Mouse (Mus musculus) liver, embryonic 16.5 days (tissue): ENCODE measurements around the gene Lct. TPM values are rescaled to one million over a fixed set of nuclear protein-coding genes. Genes with fewer than 3 reads are reported as not detected.
"Not testable (repeated sequence)": the region's sequence is repeated elsewhere in the genome, so short reads cannot be mapped to it uniquely, and the experiment has no call there.

Source experiments
- ATAC-seq: fragments of 200-750 bp; cut with Nextera tagmentation; 2 replicates; pipeline ENCODE4 v1.8.0; 2017; ENCODE audit warnings: low read depth, mild to moderate bottlenecking, moderate number of reproducible peaks, moderate library complexity
- H3K27ac ChIP-seq: fragments of 300-500 bp; sonication (generic); 2 replicates; pipeline ENCODE4 v1.5.1; 2014; ENCODE audit warnings: mild to moderate bottlenecking, low read length
- H3K27me3 ChIP-seq: fragments of 300-500 bp; sonication (generic); 2 replicates; pipeline ENCODE4 v1.6.1; 2014; ENCODE audit warnings: low read depth, low read length, mixed read lengths; ENCODE audit not compliant: control insufficient read depth, insufficient read depth
- H3K36me3 ChIP-seq: fragments of 300-500 bp; sonication (generic); 2 replicates; pipeline ENCODE4 v1.6.1; 2014; ENCODE audit warnings: mild to moderate bottlenecking; ENCODE audit not compliant: control insufficient read depth, insufficient read depth
- H3K4me1 ChIP-seq: fragments of 300-500 bp; sonication (generic); 2 replicates; pipeline ENCODE4 v1.6.1; 2014; ENCODE audit warnings: low read depth, low read length, mixed read lengths; ENCODE audit not compliant: control insufficient read depth
- H3K4me2 ChIP-seq: fragments of 300-500 bp; sonication (generic); 2 replicates; pipeline ENCODE4 v1.6.1; 2014; ENCODE audit warnings: low read depth, low read length, mixed read lengths
- H3K4me3 ChIP-seq: fragments of 300-500 bp; sonication (generic); 2 replicates; pipeline ENCODE4 v1.5.1; 2014; ENCODE audit warnings: low read depth, mild to moderate bottlenecking, low read length
- H3K9ac ChIP-seq: fragments of 300-500 bp; sonication (generic); 2 replicates; pipeline ENCODE4 v1.6.1; 2014; ENCODE audit warnings: low read depth, low read length
- H3K9me3 ChIP-seq: fragments of 300-500 bp; sonication (generic); replicated peaks from 2 replicates; pipeline ENCODE4 v1.6.1; 2016; ENCODE audit warnings: low read length; ENCODE audit not compliant: control insufficient read depth
- WGBS: fragments of 180-500 bp; shearing (Covaris S2); extraction: QIAGEN DNeasy Blood & Tissue Kit; methylation state at CpG from one replicate; pipeline ENCODE4 v1.1.7; 2014; ENCODE audit not compliant: insufficient replicate concordance; 5-methylcytosine and 5-hydroxymethylcytosine counted together
- polyA plus RNA-seq: library from polyadenylated mRNA; unstranded; fragments of >200 nt; fragmentation: Nextera tagmentation; extraction: Ambion mirVana; gene quantifications from 2 replicates; pipeline ENCODE4 v1.2.1, GENCODE M21; 2015

Gene Lct
- polyA plus RNA-seq, 1 experiment from 2014 or later: 0.71 TPM

DNA sequence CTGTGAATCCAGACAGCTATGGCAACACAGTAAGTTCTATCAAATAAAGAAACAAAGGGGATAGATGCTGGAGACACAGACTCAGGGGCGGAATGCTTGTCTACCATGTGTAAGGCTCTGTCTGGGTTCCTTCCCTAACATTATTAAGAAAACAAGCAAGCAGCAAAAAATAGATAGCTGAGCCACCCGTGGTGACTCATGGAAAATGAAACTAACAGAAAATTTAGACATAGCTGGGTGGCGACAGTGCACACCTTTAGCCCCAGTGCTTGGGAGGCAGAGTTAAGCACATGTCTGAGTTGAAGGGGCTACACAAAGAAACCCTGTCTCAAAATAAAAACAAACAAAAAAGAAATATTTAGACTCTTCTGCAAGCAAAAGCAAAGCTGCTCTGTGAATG lies 29.3 kb upstream of the Lct start:
- Histone ChIP-seq H3K9ac (peak overlapping the region; percentile 90), H3K27me3 (no peaks in the 10 kb centered on the region), H3K27ac (peak overlapping the region; percentile 55), H3K4me2 (peak overlapping the region; percentile 75), H3K9me3 (no peaks in the 10 kb centered on the region), H3K4me1 (peaks cover 31% of the 10 kb centered on the region), H3K4me3 (peak overlapping the region; percentile 99), H3K36me3 (peaks cover 36% of the 10 kb centered on the region)
- 21% methylated on average over 3 of the region's 3 CpGs for WGBS
- no peak for ATAC-seq

DNA sequence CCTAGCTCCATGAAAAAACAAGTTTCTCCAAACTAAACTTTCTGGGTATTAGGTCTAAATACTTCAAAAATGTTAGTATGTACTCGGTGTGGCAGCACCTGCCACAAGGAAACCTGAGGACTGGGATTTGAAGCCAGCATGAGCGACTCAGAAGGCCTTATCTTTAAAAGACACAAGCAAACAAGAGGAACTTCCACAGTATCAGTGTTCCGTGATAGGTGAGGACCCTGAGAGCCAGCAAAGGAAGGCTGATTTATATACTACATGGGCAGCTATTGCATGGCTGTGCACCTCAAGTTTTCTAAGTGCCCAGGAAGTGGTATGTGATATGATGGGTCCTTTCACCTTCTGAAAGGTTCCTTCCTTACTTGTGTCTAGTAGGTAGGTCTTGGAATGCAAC lies 25.0 kb upstream of the Lct start:
- WGBS: 31% methylated on average over 3 of the region's 3 CpGs
- H3K4me1 ChIP-seq: peaks cover 17% of the 10 kb centered on the region
- H3K36me3 ChIP-seq: peaks cover 67% of the 10 kb centered on the region
- no peak overlapping the region for H3K9ac ChIP-seq
- no peak overlapping the region for H3K27ac ChIP-seq
- no peak overlapping the region for H3K4me3 ChIP-seq
- H3K9me3 ChIP-seq: no peaks in the 10 kb centered on the region
- H3K4me2 ChIP-seq: no peak overlapping the region
- ATAC-seq: no peak
- H3K27me3 ChIP-seq: no peaks in the 10 kb centered on the region

DNA sequence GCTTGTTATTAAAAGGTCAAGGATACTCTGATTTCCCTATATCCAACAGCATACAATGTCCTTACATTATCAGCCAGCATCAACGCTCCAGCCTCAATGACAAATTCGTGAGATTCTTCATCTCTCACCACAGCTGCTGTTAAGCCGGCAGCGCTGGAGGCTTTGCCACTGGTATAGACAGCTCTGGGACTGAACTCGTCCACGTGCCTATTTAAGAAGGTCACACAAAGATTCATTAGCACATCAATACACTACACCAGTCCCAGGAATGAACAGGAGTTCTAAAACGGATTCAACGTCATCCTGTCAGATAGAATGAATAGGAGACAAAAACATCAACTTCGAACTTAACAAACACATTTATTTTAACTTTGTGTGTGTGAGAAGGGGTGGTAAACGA lies 16.1 kb upstream of the Lct start:
- Histone ChIP-seq H3K9ac (no peak overlapping the region), H3K4me3 (no peak overlapping the region), H3K36me3 (peaks cover 90% of the 10 kb centered on the region), H3K4me1 (no peaks in the 10 kb centered on the region), H3K4me2 (no peak overlapping the region), H3K27ac (no peak overlapping the region), H3K27me3 (no peaks in the 10 kb centered on the region), H3K9me3 (no peaks in the 10 kb centered on the region)
- 84% methylated on average over 10 of the region's 10 CpGs for WGBS
- no peak for ATAC-seq

DNA sequence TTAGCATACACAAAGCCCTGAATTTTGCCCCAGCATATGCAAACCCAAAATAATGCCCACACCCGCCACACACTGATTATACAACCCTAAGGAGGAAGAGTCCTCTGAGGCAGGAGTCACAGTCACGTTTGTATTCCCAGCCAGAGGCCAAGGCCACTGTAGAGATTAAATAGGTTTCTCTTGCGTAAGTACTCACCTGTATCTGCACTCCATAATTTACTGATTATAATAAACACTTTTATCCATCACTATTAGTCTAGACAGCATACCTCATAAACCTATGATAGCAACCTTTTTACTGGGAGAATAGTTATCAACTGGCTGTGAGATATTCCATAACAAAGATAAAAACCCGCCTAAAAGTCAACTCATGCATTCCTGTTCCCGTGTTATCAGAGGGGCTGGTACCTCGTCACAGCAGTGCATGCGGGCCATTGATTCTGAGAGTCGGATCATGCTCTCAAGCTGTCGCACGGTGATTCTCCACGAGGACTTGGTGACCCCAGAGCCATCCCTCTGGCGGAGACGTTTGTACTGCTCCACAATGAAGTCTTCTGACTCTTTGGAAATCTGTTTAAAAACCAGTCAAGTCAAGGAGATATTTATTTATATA lies 9.7 kb upstream of the Lct start:
- H3K4me2 ChIP-seq: no peak overlapping the region
- H3K36me3 ChIP-seq: peaks cover 82% of the 10 kb centered on the region
- H3K4me3 ChIP-seq: no peak overlapping the region
- no peak overlapping the region for H3K9ac ChIP-seq
- H3K27me3 ChIP-seq: no peaks in the 10 kb centered on the region
- 76% methylated on average over 13 of the region's 13 CpGs for WGBS
- H3K27ac ChIP-seq: no peak overlapping the region
- no peak for ATAC-seq
- H3K4me1 ChIP-seq: no peaks in the 10 kb centered on the region
- H3K9me3 ChIP-seq: no peaks in the 10 kb centered on the region

DNA sequence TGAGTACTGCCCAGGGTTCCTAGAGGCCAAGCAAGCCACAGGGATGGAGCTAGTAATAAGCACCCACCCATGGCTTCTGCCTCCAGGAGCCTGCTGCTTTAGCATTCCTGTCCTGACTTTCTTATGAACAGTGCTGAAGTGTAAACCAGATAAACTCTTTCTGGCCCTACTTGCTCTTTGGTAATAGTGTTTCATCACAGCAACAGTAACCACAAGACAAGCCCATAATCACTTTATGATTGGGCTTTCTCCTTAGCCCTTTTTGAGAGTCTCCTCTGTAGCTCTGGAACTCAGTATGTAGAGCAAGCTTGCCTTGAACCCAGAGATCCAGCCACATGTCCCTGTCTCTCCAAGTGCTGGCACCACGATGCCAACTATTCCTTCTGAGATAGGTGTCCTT lies 2.2 kb upstream of the Lct start:
- H3K27ac ChIP-seq: no peak overlapping the region
- ATAC-seq: no peak

DNA sequence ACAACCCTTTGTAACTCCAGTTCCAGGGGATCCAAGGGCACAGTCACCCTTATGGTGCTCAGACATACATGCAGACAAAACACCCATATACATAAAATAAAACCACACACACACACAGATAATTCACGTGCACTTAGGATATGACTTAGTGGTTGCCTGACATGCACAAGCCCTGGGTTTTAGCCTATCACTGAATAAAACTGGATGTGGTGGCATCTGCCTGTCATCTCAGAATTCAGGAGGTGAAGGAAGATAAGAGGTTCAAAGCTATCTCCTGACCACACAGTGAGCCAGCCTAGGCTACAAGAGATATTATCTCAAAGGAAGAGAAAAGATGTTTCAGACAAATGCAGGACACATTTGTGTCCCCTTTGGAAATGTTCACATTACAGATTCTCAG lies 953 bp downstream of the Lct start:
- H3K9me3 ChIP-seq: no peaks in the 10 kb centered on the region
- peak; percentile 42; the same call in 1 of the 2 replicates for ATAC-seq
- no peak overlapping the region for H3K4me3 ChIP-seq
- H3K27ac ChIP-seq: no peak overlapping the region
- no peak overlapping the region for H3K9ac ChIP-seq
- 31% methylated on average over 1 of the region's 1 CpGs for WGBS
- H3K4me1 ChIP-seq: peaks cover 4% of the 10 kb centered on the region; the same call in 1 of the 2 replicates
- no peaks in the 10 kb centered on the region for H3K27me3 ChIP-seq
- H3K4me2 ChIP-seq: no peak overlapping the region
- peaks cover 15% of the 10 kb centered on the region for H3K36me3 ChIP-seq

More for the DNA sequence above, 2.2 kb upstream of the Lct start:
- no peaks in the 10 kb centered on the region for H3K9me3 ChIP-seq
- H3K4me1 ChIP-seq: no peaks in the 10 kb centered on the region
- no peak overlapping the region for H3K4me2 ChIP-seq
- H3K27me3 ChIP-seq: no peaks in the 10 kb centered on the region
- H3K36me3 ChIP-seq: peaks cover 46% of the 10 kb centered on the region
- no peak overlapping the region for H3K4me3 ChIP-seq
- H3K9ac ChIP-seq: no peak overlapping the region
- 92% methylated on average over 1 of the region's 1 CpGs for WGBS

DNA sequence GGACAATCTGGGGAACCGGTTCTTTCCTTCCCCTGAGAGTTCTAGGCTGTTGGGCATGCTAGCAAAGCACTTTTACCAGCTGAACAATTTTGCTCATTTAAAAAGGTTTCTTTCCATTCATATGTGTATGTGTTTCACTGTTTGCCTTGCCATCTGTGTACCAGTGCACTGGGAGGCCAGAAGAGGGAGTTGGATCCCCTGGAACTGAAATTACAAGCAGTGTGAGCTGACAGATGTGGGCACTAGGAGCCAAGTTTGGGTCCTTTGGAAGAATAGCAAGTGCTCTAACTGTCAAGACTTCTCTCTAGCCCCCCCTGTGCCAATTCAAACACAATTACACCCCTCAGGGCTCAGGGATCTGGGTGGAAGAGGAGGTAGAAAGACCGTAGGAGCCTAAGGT lies 3.3 kb downstream of the Lct start:
- Histone ChIP-seq H3K9ac (no peak overlapping the region), H3K9me3 (no peaks in the 10 kb centered on the region), H3K4me3 (no peak overlapping the region), H3K4me1 (peaks cover 4% of the 10 kb centered on the region; the same call in 1 of the 2 replicates), H3K27ac (no peak overlapping the region), H3K27me3 (no peaks in the 10 kb centered on the region), H3K36me3 (no peaks in the 10 kb centered on the region), H3K4me2 (no peak overlapping the region)
- ATAC-seq: no peak
- WGBS: 79% methylated on average over 2 of the region's 2 CpGs

DNA sequence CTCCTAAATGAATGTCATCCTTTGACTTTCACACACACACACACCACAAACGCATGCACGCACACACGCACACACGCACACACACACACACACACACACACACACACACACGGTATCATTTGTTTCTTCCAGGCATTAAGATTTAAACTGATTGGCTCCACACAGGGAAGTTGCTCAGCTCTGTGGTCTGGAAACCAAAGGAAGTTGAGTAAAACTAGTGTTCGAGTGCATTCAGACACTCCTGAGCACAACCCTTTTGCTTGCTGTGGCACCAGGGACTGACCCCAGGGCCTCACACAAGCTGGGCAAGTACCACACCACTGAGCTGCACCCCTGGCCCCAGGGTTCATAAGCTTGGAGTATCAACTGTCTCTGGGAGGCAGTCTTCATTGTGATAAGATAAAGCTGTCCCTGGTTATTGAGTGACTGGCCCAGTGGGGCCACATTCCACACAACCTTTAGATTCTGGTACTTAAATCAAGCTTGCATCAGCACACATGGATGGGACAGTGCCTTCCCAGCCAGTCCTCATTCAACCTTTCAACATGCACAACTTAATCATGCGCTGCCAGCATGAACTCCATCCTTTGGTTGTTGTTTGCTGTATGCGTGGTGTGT lies 5.0 kb downstream of the Lct start:
- Histone ChIP-seq H3K36me3 (no peaks in the 10 kb centered on the region), H3K9ac (no peak overlapping the region), H3K4me2 (no peak overlapping the region), H3K27ac (no peak overlapping the region), H3K9me3 (no peaks in the 10 kb centered on the region), H3K4me3 (no peak overlapping the region), H3K27me3 (no peaks in the 10 kb centered on the region), H3K4me1 (peaks cover 4% of the 10 kb centered on the region; the same call in 1 of the 2 replicates)
- ATAC-seq: peak; percentile 28; the same call in 1 of the 2 replicates
- 48% methylated on average over 8 of the region's 8 CpGs for WGBS

DNA sequence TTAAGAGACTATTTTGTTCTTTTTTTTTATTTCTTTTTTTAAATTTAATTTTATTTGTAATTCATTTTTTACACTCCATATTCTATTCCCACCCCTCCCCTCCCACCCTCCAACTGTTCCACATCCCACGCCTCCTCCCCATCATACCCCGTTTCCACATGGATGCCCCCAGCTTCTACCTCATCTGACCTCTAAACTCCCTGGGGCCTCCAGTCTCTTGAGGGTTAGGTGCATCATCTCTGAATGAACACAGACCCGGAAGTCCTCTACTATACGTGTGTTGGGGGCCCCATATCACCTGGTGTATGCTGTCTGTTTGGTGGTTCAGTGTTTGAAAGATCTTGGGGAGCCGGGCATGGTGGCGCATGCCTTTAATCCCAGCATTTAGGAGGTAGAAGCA lies 8.9 kb downstream of the Lct start:
- not testable (repeated sequence) for H3K4me3 ChIP-seq, H3K27ac ChIP-seq, H3K36me3 ChIP-seq, ATAC-seq, H3K4me2 ChIP-seq, H3K4me1 ChIP-seq, H3K9me3 ChIP-seq, H3K27me3 ChIP-seq, H3K9ac ChIP-seq
- whole genome bisulfite sequencing: 74% methylated on average over 6 of the region's 6 CpGs
